Mouse (Mus musculus): ENCODE results near the gene Ptma.
A peak's percentile ranks its signal among the peaks of the same experiment; 100 is the strongest.

Ptma gene

GRCm38 (mm10) chr1:86515715-86516410 is 10.7 kb upstream of the Ptma start:
- DNase-seq (ENCODE audit: low spot score in 2 of 2) = no peak

GRCm38 (mm10) chr1:86517076-86517475 is 9.4 kb upstream of the Ptma start:
- no peak for DNase-seq (ENCODE audit: low spot score in 2 of 2)

GRCm38 (mm10) chr1:86520361-86520760 is 6.2 kb upstream of the Ptma start:
- no peak for DNase-seq (ENCODE audit: low spot score in 2 of 2)

GRCm38 (mm10) chr1:86522286-86522871 is 4.1 kb upstream of the Ptma start:
- DNase-seq (ENCODE audit: low spot score in 2 of 2) = no peak

- peak in 1 of 2 experiments; percentile 33 for DNase-seq (ENCODE audit: low spot score in 2 of 2)
Measured at GRCm38 (mm10) chr1:86523776-86524618, 2.5 kb upstream of the Ptma start.

GRCm38 (mm10) chr1:86524619-86525498 is 1.7 kb upstream of the Ptma start:
- DNase-seq (ENCODE audit: low spot score in 2 of 2) = peak; percentile 99 to 100

- DNase-seq (ENCODE audit: low spot score in 2 of 2) = no peak
Measured at GRCm38 (mm10) chr1:86525499-86526115, 919 bp upstream of the Ptma start.

GRCm38 (mm10) chr1:86526789-86527598 is 468 bp downstream of the Ptma start:
- DNase-seq (ENCODE audit: low spot score in 2 of 2) = no peak

- DNase-seq (ENCODE audit: low spot score in 2 of 2) = peak; percentile 95
Measured at GRCm38 (mm10) chr1:86527599-86528486, 1.3 kb downstream of the Ptma start.

GRCm38 (mm10) chr1:86528571-86529180 is 2.1 kb downstream of the Ptma start:
- peak; percentile 64 to 68 for DNase-seq (ENCODE audit: low spot score in 2 of 2)

GRCm38 (mm10) chr1:86529590-86529989 is 3.1 kb downstream of the Ptma start:
- DNase-seq (ENCODE audit: low spot score in 2 of 2) = no peak

- DNase-seq (ENCODE audit: low spot score in 2 of 2) = no peak
Measured at GRCm38 (mm10) chr1:86530871-86531546, 4.5 kb downstream of the Ptma start.

- DNase-seq (ENCODE audit: low spot score in 2 of 2) = no peak
Measured at GRCm38 (mm10) chr1:86531547-86532321, 5.2 kb downstream of the Ptma start.

- DNase-seq (ENCODE audit: low spot score in 2 of 2) = peak; percentile 94 to 96
Measured at GRCm38 (mm10) chr1:86532362-86533051, 6.0 kb downstream of the Ptma start.

GRCm38 (mm10) chr1:86533411-86534130 is 7.0 kb downstream of the Ptma start:
- DNase-seq (ENCODE audit: low spot score in 2 of 2) = peak; percentile 26 to 73

- no peak for DNase-seq (ENCODE audit: low spot score in 2 of 2)
Measured at GRCm38 (mm10) chr1:86538383-86538782, 11.9 kb downstream of the Ptma start.
